Mouse (Mus musculus) megakaryocyte progenitor cell, adult 5-6 weeks (primary cell): ENCODE measurements around the gene Eif4e1b. TPM values are rescaled to one million over a fixed set of nuclear protein-coding genes. Genes with fewer than 3 reads are reported as not detected.

Experiments
- ATAC-seq: replicated peaks from 2 replicates; pipeline ENCODE4 v1.8.0; 2016; ENCODE audit warnings: mild to moderate bottlenecking, moderate TSS enrichment, inconsistent platforms; ENCODE audit not compliant: poor library complexity
- total RNA-seq, 2 experiments: library from RNA; stranded (forward) in 1 of 2; stranded (reverse) in 1 of 2; fragments of 157-497, 149-512 nt in 1 of 2; fragments of 200-1000 nt in 1 of 2; gene quantifications; 2 replicates each; pipeline versions ENCODE4 v1.2.3 to v1.2.4; 2015 to 2017

The Eif4e1b gene
- total RNA-seq (2015) (not detected in 2 replicates), total RNA-seq (2017) (not detected in 2 replicates)

DNA sequence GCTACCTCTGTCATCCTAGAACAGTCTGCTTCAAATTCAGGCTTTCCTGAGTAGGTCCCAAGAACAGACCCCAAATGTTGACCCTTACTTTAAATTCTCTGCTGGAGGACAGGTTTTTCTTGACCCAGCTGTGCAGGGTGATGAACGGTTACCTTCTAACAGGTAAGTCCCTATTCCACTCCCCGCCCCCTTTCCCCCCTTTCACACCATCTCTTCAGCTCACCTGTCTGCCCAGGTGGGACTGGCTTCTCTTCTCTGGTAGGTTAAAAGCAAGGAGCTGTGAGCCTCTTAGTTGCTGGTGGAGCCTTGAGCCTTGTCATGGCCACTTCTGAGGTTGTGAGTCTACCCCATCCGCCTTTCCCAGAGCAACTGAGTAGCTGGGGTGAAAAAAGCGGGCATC lies at the start of gene Eif4e1b:
Gene Eif4e1b, plus strand, starts transcription at position 301 of the 400 bp plus-strand sequence.
- no peak for ATAC-seq

DNA sequence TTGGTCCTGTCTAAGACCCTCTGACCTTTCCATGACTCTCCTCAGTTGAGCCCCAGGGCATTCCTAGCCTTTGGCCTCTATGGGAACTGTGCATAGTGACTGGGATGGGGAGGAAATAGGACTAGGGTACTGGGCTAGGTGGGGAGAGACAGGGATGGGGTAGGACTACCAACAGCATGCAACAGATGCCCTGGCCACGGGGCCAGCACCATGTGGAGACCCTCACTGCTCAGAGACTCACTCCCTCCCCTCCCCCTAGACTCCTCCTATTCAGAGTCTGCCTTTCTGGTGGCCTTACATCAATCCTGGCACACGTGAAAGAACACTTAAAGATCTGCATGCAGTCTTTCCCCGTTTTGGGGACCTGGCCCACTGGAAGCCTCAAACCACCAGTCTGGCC lies 46.9 kb upstream of the Eif4e1b start:
- no peak for ATAC-seq

DNA sequence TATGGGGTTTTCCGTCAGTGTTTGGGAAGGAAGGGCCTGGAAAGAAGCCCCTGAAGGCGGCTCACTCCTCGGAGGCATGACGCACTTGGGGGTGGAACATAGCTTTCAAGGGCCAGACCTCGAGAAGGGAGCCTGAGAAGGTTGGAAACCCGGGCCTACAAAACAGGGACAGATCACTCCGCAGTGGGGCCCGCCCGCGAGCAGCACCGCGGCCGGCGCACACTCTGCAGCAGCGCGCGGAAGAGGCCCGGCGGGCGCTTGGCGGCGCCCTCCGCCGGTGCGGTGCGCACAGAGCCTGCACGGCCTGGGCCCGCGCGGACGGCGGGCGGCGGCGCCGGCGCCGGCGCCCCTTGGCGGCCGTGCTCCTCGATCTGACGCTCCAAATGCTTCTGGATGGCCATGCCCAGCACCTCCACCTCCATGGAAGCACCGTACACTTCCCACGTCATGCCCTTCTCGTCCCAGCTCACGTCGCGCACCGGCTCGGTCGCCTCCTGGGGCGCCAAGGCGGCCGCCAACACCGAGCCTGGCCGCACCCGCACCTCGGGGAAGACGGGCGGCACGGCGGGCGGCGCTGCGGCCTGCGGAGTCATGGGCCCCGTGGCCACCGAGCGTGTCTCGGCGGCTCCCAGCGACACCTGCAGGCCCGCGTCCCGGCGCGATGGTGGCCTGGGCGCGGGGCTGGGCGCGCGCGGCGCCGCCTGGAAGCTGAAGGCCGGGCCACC lies 46.1 kb upstream of the Eif4e1b start:
- no peak for ATAC-seq

DNA sequence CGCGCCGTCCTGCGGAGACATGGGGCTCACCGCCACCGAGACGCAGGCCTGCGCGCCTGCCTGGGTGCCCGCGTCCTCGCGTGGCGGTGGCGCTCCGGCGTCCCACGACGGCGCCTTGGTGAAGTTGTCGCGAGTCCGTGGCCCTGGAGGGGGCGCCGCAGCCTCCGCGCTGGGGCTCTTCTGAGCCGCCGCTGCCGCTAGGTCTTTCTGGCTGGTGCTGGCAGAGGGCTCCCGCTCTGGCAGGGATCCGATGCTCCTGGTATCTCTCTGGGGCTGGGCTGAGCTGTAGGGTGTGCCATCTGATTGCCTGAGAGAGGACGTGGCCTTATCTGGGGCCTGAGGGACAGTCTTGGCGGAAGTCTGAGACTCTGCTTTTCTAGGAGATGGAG lies 45.6 kb upstream of the Eif4e1b start:
- ATAC-seq = no peak

DNA sequence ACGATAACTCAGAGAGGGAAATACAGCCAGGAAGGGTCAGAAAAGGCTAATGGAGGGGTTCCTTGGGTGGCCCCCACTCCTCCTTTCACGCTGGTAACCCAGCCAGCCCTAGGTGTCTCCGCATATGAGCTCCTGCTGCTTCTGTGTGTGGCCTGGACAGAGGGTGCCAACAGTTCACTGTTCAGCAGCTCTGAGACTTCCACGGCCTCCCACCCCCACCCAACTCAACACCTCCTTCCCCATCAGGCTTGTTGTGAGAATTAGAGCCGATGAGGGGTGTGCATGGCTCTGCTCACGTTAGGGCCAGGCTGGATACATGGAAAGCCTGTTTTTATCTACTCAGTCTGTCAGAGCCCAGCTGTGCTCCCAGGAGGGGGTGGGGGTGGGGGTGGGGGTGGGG lies 37.7 kb upstream of the Eif4e1b start:
- ATAC-seq = no peak

DNA sequence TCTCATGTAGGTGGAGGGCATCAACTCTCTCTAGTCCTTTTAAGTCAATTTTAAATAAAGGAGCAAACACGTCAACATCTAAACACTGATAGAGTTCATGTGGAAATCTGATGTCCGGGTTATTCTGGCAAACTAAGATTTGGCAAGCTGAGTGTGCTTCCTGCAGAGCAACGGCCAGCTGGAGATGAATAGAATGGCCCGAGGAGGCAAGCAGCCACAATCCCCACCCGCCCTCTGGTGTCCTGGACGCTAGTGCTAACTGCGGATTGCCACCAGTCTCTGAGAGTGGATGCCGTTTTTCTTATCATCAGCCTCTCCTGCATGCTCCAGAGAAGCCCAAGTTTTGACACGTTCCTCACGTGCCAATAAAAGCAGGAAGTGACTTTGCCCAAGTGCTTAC lies 36.9 kb upstream of the Eif4e1b start:
- ATAC-seq = no peak

DNA sequence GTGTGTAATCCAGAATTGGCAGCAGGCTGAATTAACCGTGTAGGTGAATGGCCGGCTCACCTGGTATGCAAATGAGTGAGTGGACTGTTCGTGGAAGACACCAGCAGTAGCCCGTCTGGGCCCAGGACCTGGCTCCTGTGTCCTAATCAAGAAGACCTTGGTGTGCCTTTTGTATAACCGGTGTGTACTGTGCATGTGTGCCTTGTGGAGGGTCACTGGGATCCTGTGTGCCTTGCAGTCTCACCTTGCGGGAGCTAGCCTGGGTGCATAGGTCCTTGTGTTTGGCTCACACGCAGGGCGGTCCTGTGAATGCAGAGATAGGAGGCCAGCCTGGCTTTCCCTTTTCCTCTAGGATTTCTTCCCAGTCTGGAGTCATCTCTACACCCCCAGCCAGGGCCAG lies 35.6 kb upstream of the Eif4e1b start:
- ATAC-seq = no peak

DNA sequence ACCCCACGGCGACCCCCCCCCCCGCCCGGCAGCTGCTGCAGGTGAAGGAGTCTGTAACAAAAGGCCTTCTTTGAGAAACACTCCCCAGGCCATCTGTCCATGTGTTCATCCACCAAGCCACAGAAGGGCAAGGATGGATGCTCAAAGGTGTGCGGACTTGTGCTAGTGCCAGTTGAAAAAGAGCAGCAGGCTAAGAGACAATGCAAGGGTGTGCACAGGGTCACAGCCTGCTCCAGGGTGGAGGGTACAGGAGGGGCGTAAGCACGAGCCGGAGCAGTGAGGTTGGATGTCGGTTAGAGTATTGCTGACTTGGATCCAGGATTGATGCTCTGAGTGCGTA lies 35.1 kb upstream of the Eif4e1b start:
- ATAC-seq = no peak

DNA sequence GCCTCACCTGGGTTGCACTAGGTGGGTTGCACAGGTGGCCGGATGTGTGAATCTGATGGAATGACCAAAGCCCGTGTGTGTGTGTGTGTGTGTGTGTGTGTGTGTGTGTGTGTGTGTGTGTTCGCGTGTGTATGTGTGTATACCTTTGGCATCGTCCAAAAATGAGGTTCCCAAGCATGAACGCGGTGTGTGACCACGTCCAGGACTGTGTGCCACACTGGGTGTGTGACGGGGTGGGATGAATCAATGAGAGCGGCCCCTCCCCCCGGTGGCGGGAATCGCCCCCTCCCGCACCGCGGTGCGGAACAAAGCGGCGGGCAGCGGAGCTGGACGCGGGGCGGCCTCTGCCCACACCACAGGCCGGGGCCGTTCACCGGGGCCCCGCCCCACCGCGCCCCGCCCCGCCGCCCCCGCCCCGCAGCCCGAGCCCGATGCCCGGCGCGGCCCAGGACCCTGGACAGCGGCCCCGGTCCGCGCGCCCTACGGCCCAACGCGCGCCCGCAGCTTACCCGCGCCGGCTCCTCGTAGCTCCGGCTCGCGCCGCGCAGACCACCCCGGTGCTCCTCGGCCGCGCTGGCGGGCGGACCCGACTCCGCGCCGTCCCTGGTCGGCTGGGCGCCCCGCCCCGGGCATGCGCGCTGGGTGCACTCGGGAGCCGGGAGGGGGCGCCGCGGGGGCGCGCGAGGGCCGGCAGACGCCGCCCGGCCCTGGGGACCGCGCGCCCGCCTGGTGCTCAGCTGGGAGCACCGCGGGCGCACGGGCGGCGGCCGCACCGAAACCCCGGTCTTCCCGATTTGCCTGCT lies 34.5 kb upstream of the Eif4e1b start:
- ATAC-seq = peak; percentile 55; the same call in 1 of the 2 replicates

DNA sequence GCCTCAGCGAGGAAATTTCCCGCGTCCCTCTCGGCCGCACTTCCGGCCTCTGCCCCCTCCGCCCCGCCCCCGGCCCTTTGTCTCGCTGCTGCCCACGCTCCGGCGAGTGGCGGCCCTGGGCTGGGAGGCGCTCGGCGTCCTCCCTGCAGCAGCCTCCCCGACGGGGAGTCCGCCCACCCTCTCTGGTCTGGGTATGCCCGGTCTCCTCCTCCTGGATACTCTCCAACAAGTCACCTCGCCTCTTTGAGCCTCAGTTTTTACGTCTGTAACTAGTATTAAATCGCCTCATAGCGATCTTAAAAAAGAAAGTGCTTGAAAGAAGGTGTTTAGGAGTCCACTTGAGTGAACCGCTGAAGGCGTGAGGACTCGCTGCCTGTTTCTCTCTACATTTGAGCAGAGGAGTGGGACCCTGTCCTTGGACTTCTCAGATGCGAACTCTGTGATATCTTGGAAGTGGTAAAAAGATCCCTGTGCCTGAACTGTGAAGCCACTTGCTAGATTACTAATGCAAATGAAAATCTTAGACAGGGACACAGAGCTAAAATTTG lies 33.9 kb upstream of the Eif4e1b start, which contains the start of gene Gprin1:
Gene Gprin1, minus strand, starts transcription at position 11 of the 548 bp plus-strand sequence.
- ATAC-seq = no peak

DNA sequence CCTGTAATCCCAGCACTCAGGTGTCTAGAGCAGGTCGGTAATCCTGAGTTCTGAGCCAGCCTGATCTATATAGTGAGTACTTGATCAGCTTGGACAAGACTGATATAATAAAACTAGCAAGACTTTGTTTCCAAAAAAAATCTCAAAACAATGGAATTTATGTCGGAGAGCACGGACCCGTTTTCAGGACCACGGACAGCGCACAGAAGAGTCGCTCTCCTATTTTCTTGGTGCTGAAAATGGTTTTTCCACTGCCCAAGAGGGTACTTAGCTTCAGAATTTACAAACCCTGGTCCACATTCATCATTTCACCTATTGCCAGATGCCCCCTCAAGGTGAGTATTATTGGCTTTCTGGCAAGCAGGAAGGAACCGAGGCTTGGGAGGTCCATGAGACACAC lies 33.1 kb upstream of the Eif4e1b start:
- ATAC-seq = 0 out of 2 replicates have a peak, but pooled peaks have one; percentile 48

DNA sequence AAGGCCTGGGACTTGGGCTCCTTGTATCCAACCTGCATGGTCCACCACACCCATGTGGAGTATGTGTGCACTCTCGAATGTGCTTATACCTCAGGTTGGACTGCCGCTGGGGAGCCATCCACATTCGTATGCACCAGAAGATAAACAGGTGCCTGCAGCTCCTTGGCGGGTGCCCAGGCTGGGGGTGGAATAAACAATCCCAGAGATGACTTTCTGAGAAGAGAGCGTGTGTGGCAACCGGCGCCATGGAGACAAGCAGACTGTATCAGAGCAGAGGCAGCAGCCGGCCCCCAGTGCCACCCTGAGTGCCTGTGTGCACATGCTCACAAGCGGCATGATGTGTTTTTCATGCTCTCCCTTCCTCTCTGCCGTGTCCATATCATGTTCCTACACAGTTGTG lies 31.1 kb upstream of the Eif4e1b start:
- no peak for ATAC-seq

DNA sequence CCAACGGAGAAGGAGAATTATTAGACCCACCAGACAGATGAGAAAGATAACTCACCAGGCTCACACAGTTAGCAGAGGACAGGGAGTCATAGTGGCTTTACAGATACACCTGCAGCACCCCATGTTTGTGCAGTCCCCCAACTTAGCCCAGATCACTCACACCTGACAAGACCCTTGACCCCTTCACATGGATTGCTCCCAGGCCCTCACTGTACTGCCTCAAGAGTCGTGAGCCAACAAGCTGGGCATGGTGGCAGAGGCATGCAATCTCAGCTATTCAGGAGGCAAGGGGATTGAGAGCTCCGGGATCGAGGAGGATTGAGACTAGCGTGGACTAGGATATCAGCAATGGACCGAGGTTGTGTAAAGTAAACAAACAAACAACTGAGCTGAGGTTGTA lies 30.1 kb upstream of the Eif4e1b start:
- ATAC-seq = no peak

DNA sequence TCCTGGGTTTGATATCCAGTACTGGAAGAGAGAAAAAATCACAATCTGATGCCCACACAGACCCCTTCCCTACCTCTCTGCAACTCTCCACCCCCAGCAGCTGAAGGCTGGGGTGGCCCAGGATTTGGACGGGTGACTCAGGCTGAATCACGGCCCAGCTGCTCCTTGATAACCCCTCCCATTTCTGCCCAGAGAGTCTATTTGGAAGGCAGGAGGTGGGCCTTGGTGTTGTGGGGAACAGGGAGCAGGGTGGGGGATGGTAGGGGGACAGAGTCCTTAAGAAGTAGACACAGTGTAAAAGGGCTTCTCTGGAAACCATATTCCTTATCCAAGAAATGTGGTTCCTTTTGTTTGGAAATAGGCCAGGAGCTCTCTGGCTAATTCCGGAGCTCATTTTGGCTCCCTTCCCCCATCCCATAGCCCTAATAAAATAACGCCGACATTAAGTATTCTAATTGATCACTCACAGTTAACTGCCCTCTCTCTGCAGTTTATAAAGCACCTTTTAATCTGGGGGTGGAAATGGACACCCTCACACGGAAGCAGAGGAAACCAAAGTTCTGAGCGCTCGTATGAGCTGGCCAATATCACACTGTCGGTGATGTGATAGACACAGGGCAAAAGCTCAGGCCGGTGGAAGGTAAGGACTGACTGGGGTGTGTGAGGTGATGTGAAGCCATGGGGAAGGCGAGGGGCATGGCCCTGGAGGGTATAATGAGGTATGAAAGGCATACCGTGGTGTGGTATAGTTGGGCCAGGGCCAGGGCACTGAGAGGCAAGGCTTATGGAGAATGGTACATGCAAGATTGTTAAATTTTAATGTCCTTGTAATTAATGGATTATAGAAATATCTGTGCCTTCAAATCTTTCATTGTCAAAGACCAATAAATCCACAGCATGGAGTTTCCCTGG lies 29.4 kb upstream of the Eif4e1b start:
- ATAC-seq = no peak

DNA sequence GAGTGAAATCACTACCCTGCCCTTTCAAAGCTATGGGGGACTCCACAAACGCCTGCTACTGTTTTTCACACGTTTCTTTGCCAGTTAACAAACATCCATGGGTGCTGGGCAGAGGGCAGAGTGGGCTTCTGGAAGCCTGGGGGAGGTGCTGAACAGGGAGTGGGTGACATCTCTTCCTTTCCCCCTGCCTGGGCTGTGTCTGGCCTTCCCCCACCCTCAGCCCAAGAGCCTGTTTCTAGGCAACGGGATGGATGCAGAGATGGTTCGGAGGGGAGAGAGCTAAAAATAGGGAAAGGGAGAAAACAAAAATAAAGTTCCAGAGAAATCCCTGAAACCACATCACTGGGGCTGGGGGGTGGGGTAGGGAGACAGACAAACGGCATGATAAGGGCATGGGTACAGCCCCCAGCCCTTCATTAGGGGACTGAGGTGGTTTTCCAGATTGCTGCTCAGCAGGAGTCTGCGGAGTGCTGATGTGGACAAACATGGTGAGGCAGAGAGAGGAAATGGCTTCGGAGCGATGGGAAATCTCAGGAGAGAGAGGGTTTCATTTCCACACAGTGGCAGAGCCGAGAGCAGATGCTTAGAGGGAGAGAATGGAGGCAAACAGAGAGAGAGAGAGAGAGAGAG lies 28.5 kb upstream of the Eif4e1b start:
- ATAC-seq = no peak

DNA sequence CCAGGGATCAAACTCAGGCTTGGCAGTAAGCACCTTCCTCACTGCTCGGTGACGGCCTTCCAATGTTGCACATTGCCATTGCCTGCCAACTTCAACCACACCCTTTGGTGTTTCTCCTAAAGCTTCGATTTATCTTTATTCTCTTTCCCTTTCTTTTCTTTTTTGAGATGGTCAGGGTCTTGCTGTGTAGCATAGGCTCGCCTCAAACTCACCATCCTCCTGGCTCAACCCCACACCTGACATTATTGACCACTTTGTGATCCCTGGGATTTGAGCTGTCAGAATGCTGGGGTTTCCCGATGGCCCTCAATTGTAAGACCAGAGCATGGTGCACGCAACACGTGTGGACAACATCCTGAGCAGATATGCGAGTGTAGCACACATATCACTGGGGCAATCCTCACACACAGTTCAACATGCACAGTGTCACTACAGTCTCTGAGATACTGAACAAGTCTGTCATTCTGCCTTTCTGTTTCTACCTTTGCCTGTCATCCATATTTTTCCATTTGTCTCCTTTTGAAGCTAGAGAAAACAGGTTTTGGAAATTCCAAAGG lies 27.6 kb upstream of the Eif4e1b start:
- no peak for ATAC-seq

DNA sequence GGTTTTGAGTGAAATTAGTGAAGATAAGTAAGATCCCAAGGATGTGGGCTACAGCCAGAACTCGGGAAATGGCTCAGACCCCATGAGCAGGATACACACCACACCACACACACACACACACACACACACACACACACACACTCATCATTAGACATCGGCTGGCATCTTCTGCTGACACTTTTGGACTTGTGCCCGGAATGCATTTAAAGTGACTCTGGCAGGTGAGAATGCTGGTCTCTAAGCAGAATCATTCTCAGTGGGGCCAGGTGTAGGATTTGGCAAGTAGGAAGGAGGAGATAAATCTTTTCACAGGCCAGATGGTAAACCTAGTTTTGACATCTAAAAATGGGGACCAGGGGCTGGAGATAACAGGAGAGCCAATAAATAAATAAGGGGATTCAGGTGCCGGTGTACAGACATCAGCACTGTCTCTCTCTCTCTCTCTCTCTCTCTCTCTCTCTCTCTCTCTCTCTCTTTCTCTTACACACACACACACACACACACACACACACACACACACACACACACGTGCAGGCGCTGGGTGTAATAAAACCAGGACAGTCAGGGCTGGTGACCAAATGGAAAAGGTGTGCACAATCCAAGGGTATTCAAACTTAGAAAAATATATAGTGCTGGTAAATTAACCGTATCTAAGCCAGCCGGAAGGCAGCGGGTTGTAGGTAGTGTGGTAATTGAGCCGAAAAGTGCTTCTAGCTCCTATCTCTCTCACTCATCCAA lies 26.5 kb upstream of the Eif4e1b start:
- ATAC-seq = no peak

DNA sequence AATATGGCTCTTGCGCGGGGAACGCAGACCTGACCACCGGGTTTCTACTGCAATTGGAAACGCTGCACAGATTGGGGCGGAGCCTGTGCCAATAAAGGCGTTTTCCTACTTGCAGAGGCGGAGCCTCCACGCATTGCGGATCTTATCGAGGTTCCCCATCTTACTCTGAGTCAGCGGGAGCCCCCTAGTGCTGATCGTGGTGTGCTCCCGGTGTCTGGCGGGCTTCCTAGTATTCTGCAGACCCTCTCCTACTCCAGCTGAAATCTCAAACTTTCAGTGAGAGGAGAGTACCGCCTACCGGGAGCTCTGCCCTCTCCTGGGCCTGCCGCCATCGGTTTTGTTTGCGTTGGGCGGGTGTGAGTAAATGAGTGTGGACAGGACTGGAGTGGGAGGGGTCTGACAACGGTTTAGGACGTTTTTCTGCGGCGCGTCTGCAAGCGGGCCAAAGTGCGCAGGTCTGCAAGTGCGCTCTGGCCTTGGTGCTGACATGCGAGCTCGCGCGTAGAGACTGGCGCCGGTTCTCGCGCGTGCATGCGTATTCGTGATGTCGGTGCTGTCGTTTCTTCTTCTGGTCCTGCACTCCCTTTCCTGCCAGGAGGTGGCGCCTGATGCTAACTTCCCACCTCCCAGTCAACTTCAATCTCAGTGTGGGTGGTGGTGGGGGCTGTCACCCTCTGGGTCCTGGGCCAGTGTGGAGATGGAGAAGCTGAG lies 25.6 kb upstream of the Eif4e1b start:
- peak; percentile 99 for ATAC-seq
